Mouse (Mus musculus): ENCODE results near the gene Tgfb1.

Tgfb1 gene

GRCm38 (mm10) chr7:25686680-25687531 lies at the start of gene Tgfb1:
Gene Tgfb1, plus strand, starts transcription at chr7:25687002.
- peak; percentile 61 for DNase-seq (ENCODE audit: low spot score)

GRCm38 (mm10) chr7:25637099-25637498 lies 49.7 kb upstream of the Tgfb1 start:
- DNase-seq (ENCODE audit: low spot score): no peak

DNA sequence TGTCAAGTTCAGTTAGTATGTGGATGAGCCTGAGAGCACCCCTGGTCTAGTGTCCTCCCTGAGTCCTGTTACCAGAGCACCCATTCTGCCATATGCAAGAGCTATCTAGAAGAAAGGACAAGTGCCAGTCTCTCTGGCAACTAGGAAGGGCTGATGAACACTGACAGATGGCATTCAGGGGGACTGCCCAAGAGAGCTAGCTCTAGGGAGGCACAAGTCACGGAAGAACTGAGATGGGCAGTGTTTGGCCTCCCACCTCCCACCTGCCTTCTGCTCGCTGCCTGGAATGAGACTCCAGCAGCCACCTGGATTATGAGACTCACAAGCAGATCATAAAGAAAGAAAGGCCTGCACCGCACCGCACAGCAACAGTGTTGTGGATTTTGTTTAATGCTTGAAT lies 47.0 kb upstream of the Tgfb1 start:
- DNase-seq (ENCODE audit: low spot score): no peak

- no peak for DNase-seq (ENCODE audit: low spot score)
These were observed 42.7 kb upstream of the Tgfb1 start for GRCm38 (mm10) chr7:25644136-25644535.

DNA sequence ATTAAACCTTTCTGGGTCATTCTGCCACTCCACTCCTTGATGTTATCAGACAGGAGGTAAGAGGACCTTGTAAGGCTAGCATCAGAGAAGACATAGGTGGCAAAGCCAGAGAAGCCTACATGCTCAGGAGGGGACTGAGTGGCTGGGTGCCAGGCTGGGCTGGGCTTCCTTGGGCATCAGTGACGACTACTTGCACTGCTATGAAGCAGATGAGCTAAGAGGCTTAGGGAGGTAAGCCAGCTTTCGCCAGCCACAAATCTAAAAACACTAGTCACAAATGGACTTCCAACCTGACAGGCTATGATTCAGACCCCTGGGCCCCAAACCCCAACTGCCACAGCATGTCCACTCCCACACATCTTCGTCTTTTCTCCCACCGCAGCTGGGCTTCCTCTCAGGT lies 42.2 kb upstream of the Tgfb1 start:
- DNase-seq (ENCODE audit: low spot score): peak; percentile 27

GRCm38 (mm10) chr7:25645074-25645473 lies 41.7 kb upstream of the Tgfb1 start:
- DNase-seq (ENCODE audit: low spot score): no peak

- DNase-seq (ENCODE audit: low spot score): no peak
These were observed 39.2 kb upstream of the Tgfb1 start for GRCm38 (mm10) chr7:25647574-25648123.

- no peak for DNase-seq (ENCODE audit: low spot score)
These were observed 37.0 kb upstream of the Tgfb1 start for GRCm38 (mm10) chr7:25649839-25650238.

- DNase-seq (ENCODE audit: low spot score): no peak
These were observed 35.5 kb upstream of the Tgfb1 start for GRCm38 (mm10) chr7:25651281-25651680.

GRCm38 (mm10) chr7:25652244-25652759 lies 34.5 kb upstream of the Tgfb1 start:
- no peak for DNase-seq (ENCODE audit: low spot score)

DNA sequence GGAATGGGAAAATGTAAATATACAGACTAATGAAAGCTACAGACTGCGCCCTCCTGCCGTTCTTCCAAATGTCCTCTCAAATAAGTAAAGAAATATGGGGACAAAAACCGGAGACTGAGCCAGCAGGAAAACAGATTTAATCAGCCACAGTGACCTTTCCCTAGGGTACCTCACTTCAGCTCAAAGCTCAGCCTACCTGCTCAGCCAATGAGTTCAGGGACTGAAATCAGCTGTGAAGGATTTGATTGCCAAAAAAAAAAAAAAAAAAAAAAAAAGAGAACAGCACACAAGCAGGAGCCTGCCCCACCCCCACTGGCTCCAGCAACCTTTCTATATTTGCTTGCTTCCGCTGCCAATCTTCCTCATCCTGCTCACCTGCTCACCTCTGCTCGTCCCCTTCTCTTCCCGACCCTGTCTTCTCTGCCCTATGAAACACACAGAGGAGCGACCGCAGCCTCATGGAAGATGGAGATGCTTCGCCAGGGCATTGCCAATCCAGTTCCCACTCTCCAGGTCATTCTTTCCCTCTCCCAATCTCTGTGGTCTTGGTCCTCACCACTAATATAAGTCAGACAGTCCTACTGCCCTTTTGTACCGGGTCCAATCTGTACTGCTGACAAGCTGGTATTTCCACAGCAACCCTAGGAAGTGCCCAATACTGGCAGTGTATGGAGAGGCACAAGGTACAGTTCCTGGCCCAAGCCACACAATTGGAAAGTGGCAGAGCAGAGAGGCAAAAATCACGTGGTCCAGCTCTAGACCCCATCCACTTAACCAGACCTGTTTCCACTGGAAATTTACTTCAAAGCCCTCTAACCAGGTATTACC lies 31.0 kb upstream of the Tgfb1 start:
- DNase-seq (ENCODE audit: low spot score): no peak

DNA sequence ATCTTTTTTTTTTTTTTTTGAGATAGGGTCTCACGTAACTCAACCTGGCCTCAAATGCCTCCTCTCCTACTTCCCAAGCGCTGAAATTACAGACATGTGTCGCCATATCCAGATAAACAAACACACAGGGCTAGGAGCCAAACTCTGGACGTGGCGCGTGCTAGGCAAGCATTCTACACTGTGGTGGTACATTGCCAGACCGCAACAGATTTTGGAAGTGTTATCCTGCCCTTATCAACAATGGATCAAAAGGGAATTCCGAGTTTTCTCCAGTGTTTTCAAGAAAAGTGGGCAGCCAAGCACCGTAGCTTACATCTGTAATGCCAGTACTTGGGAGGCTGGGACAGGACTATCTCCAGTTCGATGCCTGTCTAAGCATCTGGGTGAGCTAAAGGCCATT lies 29.0 kb upstream of the Tgfb1 start:
- DNase-seq (ENCODE audit: low spot score): peak; percentile 34

GRCm38 (mm10) chr7:25658657-25659472 lies 27.9 kb upstream of the Tgfb1 start, which contains the start of the genes Bckdha and Exosc5:
Gene Bckdha, minus strand, starts transcription at chr7:25658981.
Gene Exosc5, plus strand, starts transcription at chr7:25659164.
- DNase-seq (ENCODE audit: low spot score): peak; percentile 98

- DNase-seq (ENCODE audit: low spot score): no peak
These were observed 20.4 kb upstream of the Tgfb1 start for GRCm38 (mm10) chr7:25666381-25666780.

- DNase-seq (ENCODE audit: low spot score): no peak
These were observed 17.6 kb upstream of the Tgfb1 start for GRCm38 (mm10) chr7:25669158-25669557.

- DNase-seq (ENCODE audit: low spot score): no peak
These were observed 17.2 kb upstream of the Tgfb1 start for GRCm38 (mm10) chr7:25669631-25670030.

- no peak for DNase-seq (ENCODE audit: low spot score)
These were observed 16.7 kb upstream of the Tgfb1 start for GRCm38 (mm10) chr7:25670096-25670495.

GRCm38 (mm10) chr7:25671686-25672085 lies 15.1 kb upstream of the Tgfb1 start:
- DNase-seq (ENCODE audit: low spot score): no peak

GRCm38 (mm10) chr7:25672442-25672841 lies 14.4 kb upstream of the Tgfb1 start:
- DNase-seq (ENCODE audit: low spot score): no peak

GRCm38 (mm10) chr7:25674297-25674696 lies 12.5 kb upstream of the Tgfb1 start:
- no peak for DNase-seq (ENCODE audit: low spot score)

- DNase-seq (ENCODE audit: low spot score): no peak
These were observed 12.0 kb upstream of the Tgfb1 start, which contains the start of gene Tmem91 for GRCm38 (mm10) chr7:25674719-25675300. Gene Tmem91, minus strand, starts transcription at chr7:25675166.
